Mouse (Mus musculus) heart, postnatal 25 days (tissue): ENCODE data around the gene Npy. TPM values are rescaled to one million over a fixed set of nuclear protein-coding genes. Genes with fewer than 3 reads are reported as not detected.

Source experiments
- DNase-seq: peaks from one replicate; pipeline ENCODE4 v3.0.0; 2022; ENCODE audit warnings: low spot score
- intact Hi-C: fragments of 180-260 bp; cut with DNase I; formaldehyde crosslinking; loops from one replicate; pipeline ENCODE4 v1.15.1; 2025
- total RNA-seq, 2 experiments: library from RNA; stranded (reverse); gene quantifications; 2 replicates each; pipeline ENCODE4 v1.2.3; 2021

The Npy gene
- total RNA-seq, 2 experiments from 2014 or later: not detected

GRCm38 (mm10) chr6:49875791-49876190, 53.3 kb downstream of the Npy start:
- intact Hi-C loops: no loop called here
- DNase-seq: no peak
